Mouse (Mus musculus): Measurements from ENCODE around the gene Socs1. TPM values are rescaled to one million over a fixed set of nuclear protein-coding genes. Genes with fewer than 3 reads are reported as not detected.
A peak's percentile ranks its signal among the peaks of the same experiment; 100 is the strongest.

Socs1 gene
- total RNA-seq, 2 experiments from 2014 or later, result 2.9 to 3.2 TPM

DNA sequence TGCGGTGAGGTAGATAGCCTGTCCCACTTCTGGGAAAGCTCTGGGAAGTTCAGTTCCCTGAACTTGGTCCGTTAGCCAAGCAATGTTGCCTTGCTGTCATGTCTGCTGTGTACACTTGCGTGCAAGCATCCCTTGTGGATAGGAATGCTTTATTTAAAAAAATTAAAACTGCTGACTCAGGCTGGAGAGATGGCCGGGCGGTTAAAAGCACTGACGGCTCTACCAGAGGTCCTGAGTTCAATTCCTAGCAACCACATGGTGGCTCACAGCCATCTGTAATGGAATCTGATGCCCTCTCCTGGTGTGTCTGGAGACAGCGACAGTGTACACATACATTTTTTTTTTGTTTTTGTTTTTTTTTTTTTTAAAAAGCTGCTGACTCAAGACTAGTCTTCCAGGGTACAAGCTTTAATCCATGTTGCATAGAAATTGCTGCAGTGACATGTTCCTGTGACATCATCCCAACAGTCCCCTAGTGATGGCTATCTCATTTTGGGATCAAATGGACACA lies 2.3 kb upstream of the Socs1 start:
- DNase-seq (ENCODE audit: low spot score in 2 of 2), result no peak

- no peak for DNase-seq (ENCODE audit: low spot score in 2 of 2)
These were observed 1.6 kb upstream of the Socs1 start for GRCm38 (mm10) chr16:10786782-10787547.

- DNase-seq (ENCODE audit: low spot score in 2 of 2), result peak; percentile 60 to 83
These were observed 952 bp upstream of the Socs1 start for GRCm38 (mm10) chr16:10786288-10786687.

GRCm38 (mm10) chr16:10784793-10785370 lies 454 bp downstream of the Socs1 start:
- peak; percentile 95 to 98 for DNase-seq (ENCODE audit: low spot score in 2 of 2)

DNA sequence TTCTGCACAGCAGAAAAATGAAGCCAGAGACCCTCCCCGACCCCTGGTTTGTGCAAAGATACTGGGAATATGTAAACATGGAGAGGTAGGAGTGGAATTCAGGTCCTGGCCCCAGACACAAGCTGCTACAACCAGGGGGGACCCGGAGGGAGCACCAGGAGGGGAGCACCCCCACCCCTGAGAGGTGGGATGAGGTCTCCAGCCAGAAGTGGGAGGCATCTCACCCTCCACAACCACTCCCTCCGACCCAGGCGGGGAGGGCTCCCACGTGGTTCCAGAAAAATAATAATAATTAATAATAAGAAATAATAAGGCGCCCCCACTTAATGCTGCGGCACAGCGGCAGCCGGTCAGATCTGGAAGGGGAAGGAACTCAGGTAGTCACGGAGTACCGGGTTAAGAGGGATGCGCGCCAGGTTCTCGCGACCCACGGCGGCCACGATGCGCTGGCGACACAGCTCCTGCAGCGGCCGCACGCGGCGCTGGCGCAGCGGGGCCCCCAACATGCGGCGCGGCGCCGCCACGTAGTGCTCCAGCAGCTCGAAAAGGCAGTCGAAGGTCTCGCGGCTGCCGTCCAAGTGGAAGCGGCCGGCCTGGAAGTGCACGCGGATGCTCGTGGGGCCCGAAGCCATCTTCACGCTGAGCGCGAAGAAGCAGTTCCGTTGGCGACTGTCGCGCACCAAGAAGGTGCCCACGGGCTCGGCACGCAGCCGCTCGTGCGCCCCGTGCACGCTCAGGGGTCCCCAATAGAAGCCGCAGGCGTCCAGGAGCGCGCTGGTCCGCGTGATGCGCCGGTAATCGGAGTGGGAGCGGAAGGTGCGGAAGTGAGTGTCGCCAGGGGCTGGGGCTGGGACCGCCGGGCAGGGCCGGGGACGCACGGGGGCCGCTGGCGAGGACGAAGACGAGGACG lies 1.2 kb downstream of the Socs1 start:
- peak; percentile 34 to 59 for DNase-seq (ENCODE audit: low spot score in 2 of 2)

DNA sequence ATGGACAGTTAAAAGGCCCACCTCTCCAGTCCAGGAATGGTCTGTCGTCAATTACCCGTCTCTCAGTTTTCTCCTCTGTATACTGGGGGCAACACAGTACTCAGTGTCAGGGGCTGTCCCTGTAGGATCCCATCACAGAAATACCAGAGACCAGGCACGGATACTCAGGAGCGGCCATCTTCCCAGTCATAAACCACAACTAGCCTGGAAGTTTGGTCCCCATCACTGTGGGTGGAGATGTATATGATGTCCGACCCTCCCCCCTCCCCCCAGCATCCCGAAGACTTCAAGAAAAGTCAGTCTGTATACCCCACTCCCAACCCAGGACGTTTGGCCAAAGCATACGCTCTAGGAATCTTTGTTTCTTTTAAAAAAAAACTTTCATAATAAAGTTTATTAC lies 1.9 kb downstream of the Socs1 start:
- no peak for DNase-seq (ENCODE audit: low spot score in 2 of 2)

- no peak for DNase-seq (ENCODE audit: low spot score in 2 of 2)
These were observed 2.2 kb downstream of the Socs1 start for GRCm38 (mm10) chr16:10783152-10783434.

- DNase-seq (ENCODE audit: low spot score in 2 of 2), result no peak
These were observed 2.8 kb downstream of the Socs1 start for GRCm38 (mm10) chr16:10782377-10783151.

DNA sequence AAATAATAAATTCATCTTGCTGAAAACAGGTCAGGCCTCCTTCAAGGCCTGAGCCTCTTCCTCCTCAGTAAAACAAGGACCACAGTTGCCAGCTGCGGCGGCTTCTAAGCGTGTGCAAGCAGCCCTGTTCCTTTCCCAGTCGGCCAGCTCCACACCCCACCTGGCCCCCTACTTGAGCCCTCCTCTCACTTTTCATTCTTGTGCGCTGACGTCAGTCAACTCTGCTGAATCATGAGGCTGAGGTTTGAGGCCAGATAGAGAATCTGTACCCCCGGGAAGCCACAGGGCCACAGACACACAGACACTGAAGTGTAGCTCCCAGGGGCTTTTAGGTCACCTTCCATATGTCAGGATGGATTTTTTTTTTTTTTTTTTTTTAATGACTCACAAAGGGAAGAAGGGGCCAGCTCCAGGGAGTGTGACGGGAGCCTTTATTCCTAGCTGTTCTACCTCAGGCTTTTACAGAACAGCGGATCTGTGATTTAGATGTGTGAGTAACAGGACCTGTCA lies 3.4 kb downstream of the Socs1 start:
- no peak for DNase-seq (ENCODE audit: low spot score in 2 of 2)

GRCm38 (mm10) chr16:10780631-10781120 lies 4.7 kb downstream of the Socs1 start:
- DNase-seq (ENCODE audit: low spot score in 2 of 2), result no peak

GRCm38 (mm10) chr16:10777579-10778160 lies 7.7 kb downstream of the Socs1 start:
- DNase-seq (ENCODE audit: low spot score in 2 of 2), result no peak

- DNase-seq (ENCODE audit: low spot score in 2 of 2), result no peak
These were observed 9.0 kb downstream of the Socs1 start for GRCm38 (mm10) chr16:10776322-10776721.

GRCm38 (mm10) chr16:10774726-10775125 lies 10.6 kb downstream of the Socs1 start:
- DNase-seq (ENCODE audit: low spot score in 2 of 2), result no peak

DNA sequence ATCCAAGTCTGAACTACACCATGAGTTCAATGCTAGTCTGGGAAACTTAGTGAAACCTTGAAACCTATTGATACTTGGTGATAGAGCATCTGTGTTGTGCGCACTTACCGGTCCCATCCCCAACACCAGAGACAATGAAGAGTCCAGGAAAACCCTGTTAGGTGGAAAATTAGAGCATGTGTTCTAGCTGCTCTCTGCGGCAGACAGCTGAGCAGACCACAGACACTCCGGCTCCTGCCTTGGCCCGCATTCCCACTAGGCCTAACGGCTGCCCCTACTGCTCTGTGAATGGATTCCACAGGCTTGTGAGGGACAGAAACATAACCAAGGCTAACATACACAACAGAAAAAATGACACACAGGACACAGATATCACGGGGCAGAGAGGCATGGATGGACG lies 11.8 kb downstream of the Socs1 start:
- no peak for DNase-seq (ENCODE audit: low spot score in 2 of 2)

DNA sequence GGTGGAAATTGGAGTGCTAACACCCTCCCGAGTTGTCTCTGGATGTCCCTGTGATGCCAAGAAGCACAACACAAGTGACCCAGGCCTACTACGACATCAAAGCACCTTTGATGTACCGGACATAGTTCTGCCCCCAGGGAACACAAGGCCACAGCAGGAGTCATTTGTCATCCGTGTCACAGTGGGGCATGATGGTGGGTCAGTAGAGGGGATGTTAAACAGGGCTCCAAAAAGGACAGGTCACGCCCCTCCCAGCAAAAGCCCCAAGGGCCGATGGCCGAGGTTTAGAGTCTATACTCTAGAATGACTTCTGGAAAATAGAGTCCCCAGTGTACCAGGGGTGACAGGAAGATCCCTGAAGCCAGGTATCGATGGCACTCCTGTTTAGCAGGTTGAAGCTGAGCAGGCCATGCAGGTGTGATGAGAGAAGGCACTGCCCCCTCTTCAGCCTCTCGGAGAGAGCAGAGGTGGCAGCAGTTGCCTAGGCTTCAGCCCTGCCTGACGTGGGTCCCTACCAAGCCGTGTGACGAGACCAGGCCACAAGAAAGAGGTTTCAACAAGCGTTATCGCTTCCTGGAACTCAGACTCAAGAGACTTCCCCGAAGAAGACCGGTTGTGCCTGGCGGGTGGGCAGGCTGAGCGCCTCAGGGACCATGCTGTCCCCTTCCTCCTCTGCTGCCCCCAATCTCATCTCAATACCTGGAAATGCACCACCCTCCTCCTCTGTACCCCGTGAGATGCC lies 13.4 kb downstream of the Socs1 start:
- no peak for DNase-seq (ENCODE audit: low spot score in 2 of 2)

- DNase-seq (ENCODE audit: low spot score in 2 of 2), result no peak
These were observed 14.6 kb downstream of the Socs1 start for GRCm38 (mm10) chr16:10770531-10771325.

- no peak for DNase-seq (ENCODE audit: low spot score in 2 of 2)
These were observed 15.7 kb downstream of the Socs1 start for GRCm38 (mm10) chr16:10769661-10770060.

- no peak for DNase-seq (ENCODE audit: low spot score in 2 of 2)
These were observed 16.5 kb downstream of the Socs1 start for GRCm38 (mm10) chr16:10768821-10769220.

- DNase-seq (ENCODE audit: low spot score in 2 of 2), result peak; percentile 59 to 76
These were observed 18.2 kb downstream of the Socs1 start for GRCm38 (mm10) chr16:10767158-10767557.

All from gastrocnemius, postnatal 4 days (tissue).